Mouse (Mus musculus) G1E-ER4 (cell line): ENCODE measurements around the gene C1qtnf2. TPM values are rescaled to one million over a fixed set of nuclear protein-coding genes. Genes with fewer than 3 reads are reported as not detected.

ENCODE experiments used
- GATA1 ChIP-seq: IDR thresholded peaks from one replicate; pipeline ENCODE4 v1.8.0; 2012; ENCODE audit warnings: low read length, inconsistent platforms
- polyA plus RNA-seq: library from polyadenylated mRNA; stranded (reverse); fragments of >175 nt; gene quantifications from 2 replicates; pipeline ENCODE4 v1.2.3, GENCODE M21; 2012

C1qtnf2 gene
- polyA plus RNA-seq: not detected in 2 replicates

DNA sequence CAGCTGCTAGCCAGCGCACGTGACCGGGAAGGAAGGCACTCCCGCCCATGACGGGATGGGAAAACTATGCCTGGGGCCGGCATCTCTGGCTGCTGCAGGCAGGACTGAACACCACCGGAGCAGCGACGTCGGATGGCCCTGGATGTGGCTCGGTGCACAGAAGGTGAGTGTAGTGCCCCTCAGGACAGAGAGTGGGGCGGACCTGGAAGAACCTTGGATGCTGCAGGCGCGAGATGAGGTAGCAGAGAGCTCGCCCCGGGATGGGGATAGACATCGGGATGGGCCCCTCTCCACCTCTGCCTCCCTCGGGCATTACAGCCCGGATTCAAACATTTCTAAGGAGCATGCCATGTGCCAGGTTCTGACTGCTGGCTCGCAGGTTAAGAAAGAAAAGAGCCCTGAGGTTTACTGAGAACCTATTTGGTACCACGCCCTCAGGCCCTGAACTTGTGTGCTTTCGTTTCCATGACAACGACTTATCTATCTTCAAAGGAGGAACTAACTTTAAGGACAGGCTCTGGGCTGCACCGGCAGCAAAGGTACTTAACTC lies at the start of gene C1qtnf2:
TSS of gene C1qtnf2 (plus strand) at position 52 of the 550 bp plus-strand sequence.
- no peak for TF ChIP-seq GATA1

DNA sequence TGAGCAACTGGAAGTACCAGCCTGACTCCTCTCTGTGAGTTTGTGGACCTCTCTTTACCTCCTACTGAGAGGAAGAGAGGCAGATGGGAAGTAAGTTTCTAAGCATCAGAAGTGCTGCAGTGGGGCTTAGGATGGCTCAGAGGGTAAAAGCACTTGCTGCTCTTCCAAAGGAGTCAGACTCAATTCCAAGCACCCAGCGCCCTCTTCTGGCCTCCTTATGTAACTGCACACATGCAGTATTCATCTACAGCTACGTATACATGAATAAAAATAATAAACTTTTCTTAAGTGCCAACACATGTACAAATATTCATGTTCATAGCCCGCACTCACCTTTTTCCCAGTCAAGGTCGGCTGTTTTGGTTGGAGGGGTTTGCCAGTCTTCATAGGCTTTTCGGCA lies 49.7 kb upstream of the C1qtnf2 start:
- TF ChIP-seq GATA1: no peak

DNA sequence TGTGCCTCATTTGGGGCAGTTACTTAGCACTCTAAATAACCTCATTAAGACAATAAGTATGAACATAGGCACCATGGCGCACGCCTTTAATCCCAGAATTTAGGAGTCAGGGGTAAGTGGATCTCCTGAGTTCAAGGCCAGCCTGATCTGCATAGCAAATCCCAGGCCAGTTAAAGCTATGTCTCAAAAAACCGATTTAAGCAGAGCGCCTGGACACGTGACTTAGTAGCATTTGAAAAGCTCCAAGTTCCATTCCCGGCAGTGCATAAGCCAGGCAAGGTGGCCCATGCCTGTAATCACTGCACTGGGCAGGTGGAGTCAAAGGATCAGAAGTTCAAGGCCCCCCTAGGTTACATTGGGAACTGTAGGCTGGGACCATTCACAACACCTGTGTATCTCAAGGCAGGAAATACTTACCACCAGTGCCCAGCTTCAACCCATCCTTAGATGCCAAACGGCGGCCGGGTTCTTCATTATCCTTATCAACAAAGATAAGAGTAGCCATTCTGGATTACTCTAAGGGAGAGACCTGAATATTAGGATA lies 48.8 kb upstream of the C1qtnf2 start:
- TF ChIP-seq GATA1: no peak

DNA sequence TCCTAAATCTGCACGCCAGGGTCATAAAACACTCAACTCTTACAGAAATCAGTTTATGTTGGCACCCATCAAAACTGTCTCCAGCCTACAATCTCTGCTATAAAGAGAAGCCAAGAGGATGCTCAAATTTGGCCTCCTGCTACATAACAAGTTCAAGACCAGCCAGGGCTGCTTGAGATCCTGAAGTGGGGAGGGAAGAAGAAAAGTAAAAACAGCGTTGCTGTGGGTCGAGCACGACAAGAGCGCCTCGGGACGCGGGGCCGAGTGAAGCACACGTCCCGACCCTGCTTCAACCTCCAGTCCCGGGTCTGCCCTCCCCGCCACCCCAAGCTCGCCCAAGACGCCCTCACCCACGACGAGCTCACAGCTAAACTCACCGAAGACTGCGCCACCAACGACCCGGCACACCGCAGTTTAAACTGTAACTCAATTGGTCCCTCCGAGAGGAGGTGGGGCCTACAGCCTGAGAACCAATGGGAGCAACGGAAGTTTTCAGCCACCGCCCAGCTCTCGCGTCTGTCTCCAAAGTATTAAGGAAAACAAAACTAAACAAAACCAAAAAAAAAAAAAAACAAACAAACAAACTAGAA lies 48.2 kb upstream of the C1qtnf2 start, which contains the start of gene Pttg1:
TSS of gene Pttg1 (minus strand) at position 428 of the 590 bp plus-strand sequence.
- TF ChIP-seq GATA1: no peak

DNA sequence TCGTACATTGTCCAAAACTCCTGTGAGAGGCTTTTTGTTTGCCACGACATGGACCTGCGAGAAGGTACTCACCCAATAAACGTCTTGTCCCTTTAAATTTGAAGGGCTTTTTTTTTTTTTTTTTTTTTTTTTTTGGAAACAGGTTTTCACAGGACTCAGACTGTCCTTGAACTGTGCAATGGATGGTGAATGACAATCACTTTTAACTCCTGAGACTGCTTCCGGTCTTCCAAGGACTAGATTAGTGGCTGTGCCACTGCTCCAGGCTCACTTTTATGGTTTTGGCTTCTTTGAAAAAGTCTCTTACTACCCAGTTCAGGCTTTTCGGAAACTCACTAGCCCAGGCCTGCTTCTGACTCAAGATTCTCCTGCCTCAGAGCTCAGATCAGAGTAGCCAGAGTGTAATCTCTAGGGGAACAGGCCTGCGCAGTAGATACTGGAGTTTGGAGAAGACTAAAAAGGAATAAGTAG lies 47.6 kb upstream of the C1qtnf2 start:
- TF ChIP-seq GATA1: no peak

DNA sequence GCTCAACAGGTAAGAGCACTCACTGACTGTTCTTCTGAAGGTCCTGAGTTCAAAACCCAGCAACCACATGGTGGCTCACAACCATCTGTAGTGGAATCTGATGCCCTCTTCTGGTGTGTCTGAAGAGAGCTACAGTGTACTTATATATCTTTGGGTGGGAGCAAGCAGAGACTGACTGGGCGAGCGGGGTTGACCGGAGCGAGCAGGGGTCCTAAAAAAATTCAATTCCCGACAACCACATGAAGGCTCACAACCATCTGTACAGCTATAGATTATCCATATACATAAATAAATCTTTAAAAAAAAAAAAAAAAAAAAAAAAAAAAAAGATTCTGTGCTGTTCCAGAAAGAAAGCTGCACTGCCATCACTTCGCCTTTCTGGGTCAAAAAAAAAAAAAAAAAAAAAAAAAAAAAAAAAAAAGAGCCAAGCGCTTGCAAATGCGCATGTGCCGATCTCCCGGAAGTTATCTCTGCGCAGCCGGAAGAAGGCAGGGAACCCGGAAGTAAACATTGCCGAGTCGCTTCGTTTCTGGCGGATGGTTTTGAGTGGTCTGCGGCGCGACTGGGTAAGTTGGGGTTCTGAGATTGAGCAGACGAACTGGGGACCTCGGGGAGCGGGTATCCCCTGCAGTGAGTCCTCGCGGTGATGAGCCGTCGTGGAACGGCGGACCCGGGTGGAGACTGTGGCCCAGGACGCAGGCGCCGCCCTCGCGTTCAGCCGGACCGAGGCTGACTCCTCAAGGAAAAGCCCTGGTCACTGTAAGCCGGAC lies 40.6 kb upstream of the C1qtnf2 start, which contains the start of gene Slu7:
TSS of gene Slu7 (plus strand) at position 491 of the 770 bp plus-strand sequence.
- no peak for TF ChIP-seq GATA1

DNA sequence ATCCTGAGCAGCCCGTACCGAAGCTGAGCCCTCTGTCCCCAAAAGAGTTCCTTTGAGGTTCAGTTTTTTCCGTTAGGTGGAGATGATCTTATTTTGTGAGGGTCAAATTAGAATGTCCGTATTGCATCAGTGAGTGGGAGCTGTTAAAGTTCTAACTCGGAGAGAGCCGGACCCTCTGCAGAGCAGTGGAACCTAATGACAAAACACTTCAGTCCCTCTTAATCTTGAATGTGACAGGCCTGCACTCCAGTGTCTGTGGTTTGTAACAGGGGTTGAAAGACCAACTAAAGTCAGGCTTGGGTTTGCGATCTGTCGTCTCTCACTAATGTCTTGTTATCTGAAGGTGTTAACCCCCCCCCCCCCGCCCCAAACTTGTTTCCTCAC lies 40.1 kb upstream of the C1qtnf2 start:
- TF ChIP-seq GATA1: no peak

DNA sequence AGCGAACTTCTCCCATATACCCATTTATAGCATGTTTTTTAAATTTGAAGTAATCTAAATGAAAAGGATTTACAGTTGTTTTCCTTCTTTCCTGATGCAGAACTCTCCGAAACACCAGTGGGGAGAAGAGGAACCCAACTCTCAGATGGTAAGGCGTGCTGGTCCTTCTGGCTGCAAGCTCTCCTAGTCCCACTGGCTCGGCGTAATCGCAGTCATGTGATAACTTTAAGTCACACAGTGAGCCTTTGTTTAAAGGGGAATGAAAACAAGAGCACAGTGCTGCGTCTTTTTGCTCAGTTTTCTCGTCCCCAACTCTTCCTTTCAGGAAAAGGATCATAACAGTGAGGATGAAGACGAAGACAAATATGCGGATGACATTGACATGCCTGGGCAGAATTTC lies 33.0 kb upstream of the C1qtnf2 start:
- no peak for TF ChIP-seq GATA1

DNA sequence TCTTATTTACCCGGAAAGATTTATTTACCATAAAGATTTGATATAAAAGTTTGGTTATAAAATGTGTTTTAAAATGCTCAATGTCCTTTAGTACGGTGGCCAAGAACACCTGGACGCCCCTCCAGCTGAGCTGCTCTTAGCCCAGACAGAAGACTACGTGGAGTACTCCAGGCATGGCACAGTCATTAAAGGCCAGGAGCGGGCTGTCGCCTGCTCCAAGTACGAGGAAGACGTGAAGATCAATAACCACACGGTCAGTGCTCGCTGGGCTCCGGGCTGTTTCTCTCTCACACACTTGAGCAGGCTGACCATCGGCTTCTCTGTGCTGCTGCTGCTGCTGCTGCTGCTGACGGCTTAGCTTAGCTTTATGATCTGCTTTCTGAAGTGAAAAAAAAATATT lies 30.9 kb upstream of the C1qtnf2 start:
- TF ChIP-seq GATA1: no peak

DNA sequence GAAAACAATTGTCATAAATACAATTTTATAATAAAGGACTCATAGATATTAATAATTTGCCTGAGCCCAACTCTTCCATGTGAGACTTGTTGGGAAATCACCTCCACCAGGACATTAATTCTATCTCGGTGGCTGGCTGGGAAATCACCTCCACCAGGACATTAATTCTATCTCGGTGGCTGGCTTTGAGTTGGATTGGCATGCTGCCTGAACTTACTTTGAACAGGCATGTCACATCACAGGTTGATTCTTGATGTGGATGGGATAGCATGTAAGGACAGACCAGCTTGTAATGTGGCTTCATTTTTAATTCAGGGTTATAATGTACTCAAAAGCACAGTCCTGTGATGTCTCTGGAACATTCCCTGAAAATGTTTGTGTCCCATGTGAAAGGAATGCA lies 24.2 kb upstream of the C1qtnf2 start:
- no peak for TF ChIP-seq GATA1

DNA sequence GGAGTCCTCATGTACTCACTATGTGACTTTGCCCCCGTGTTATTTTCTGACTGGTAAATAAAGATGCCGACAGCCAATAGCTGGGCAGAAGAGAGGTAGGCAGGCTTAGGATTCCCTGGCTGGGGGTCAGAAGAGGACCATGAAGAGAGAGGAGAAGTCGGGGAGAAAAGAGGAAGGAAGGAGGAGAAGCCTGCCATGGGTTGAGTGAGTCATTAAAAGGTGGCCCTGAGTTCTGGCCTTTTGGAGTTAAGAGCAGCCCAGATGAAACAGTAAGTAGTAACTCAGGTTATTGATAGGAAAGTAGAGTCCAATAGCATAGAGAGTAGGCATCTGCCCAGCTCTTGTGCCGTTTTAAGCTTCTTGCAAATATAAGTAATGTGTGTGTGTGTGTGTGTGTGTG lies 22.8 kb upstream of the C1qtnf2 start:
- no peak for TF ChIP-seq GATA1

DNA sequence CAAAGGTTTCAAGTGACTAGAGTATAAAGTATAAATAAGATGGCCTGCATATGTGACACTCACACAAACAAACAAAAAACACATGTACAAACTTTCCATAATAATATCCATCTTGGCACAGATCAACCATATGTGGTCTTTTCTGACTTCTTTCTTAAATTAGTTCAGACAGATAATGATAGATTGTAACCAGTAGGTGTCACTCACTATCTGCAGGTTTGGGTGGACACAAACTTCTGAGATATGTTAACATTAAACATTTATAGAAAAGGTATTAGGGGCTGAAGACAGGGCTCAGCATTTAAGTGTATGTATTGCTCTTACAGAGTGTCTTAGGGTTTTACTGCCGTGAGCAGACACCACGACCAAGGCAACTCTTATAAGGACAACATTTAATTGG lies 21.8 kb upstream of the C1qtnf2 start:
- TF ChIP-seq GATA1: no peak

DNA sequence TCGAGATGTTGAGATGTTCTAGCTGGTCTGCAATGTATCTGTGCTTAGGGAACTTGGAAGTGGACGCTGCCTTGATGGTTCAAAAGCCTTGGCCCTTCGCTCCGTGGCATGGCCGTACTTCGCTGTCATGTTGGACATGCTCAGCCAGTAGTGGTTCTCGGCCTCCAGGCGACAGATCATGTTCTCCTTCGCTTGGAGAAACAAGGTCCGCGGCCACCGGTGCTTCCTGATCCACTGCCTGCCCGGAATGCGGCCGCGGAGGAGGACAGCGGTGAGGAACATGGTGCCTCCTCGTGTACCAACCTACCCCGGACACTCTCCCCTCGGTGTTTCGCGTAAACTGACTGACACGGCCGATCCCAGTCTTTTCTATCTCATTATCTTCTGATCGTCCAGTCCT lies 10.9 kb upstream of the C1qtnf2 start:
- TF ChIP-seq GATA1: no peak

DNA sequence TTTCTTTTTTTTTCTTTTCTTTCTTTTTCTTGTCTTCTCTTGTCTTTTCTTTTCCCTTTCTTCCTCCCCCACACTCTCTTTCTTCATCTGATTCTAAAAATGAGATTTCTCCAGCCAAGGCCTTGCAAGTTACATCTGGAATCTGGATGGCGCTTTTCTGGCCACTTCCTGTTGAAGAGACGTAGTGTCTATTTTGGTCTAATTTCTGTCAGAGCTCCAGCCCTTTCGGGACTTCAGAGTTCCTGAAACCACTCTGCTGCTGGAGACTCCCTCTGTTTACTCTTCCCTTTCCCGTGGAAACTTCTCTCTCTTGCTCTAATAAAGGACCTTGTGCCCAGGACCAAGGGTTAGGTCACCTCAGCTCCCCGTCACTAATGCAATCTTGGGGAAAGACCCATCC lies 4.0 kb upstream of the C1qtnf2 start:
- no peak for TF ChIP-seq GATA1

DNA sequence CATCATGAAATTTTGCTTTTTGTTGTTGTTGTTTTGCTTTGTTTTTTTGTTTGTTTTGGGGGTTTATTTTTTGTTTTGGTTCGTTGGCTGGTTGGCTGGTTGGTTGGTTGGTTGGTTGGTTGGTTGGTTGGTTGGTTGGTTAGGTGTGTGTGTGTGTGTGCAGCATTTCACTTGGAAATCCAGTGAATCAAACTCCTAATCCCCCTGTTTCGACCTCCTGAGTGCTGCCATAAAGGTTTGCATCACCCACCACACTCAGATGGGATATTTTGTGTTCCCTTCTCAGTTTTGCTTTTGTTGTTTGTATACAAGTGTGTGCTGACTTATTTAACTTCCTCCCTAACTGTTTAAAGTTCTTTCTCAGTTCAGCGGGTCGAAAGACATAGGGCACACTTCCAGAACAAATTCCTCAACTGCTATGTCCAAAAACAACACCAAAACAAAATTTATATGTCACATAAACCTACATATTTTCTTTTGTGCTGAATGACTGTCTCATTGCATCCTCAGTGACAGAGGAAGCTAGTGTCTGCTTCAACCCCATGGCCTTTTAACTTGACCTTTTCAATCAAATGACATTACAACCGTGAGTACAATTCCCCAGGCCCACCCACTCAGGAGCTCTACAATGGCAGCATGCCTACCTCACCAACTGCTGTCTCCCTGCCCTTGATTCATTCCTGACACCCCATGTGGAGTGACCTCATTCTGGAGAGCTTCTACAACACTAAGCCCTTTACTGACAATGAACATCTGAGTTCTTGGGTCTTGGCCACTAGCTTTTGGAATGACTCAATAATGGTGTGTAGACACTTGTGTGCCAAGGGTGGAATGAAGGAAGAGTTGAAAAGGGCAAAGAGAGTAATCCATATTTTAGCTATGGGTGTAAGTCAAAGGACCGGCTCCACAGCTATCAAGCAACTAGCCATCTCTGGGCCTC lies 2.9 kb upstream of the C1qtnf2 start:
- no peak for TF ChIP-seq GATA1
